Mouse (Mus musculus) hindbrain, embryonic 10.5 days (tissue): Measurements from ENCODE around the gene Washc4. TPM values are rescaled to one million over a fixed set of nuclear protein-coding genes. Genes with fewer than 3 reads are reported as not detected.

ENCODE experiments used
- DNase-seq: peaks from one replicate; pipeline ENCODE4 v3.0.0-alpha.2; 2017; ENCODE audit warnings: low spot score
- H3K27ac ChIP-seq: fragments of 300-500 bp; sonication (generic); 2 replicates; pipeline ENCODE4 v1.5.1; 2016; ENCODE audit warnings: mild to moderate bottlenecking, moderate library complexity
- H3K27me3 ChIP-seq: fragments of 300-500 bp; sonication (generic); 2 replicates; pipeline ENCODE4 v1.6.1; 2016; ENCODE audit warnings: mild to moderate bottlenecking; ENCODE audit not compliant: poor library complexity, insufficient read depth, severe bottlenecking
- H3K36me3 ChIP-seq: fragments of 300-500 bp; sonication (generic); 2 replicates; pipeline ENCODE4 v1.6.1; 2016; ENCODE audit warnings: mild to moderate bottlenecking, moderate library complexity
- H3K4me1 ChIP-seq: fragments of 300-500 bp; sonication (generic); replicated peaks from 2 replicates; pipeline ENCODE4 v1.6.1; 2016; ENCODE audit warnings: mild to moderate bottlenecking
- H3K4me3 ChIP-seq: fragments of 300-500 bp; sonication (generic); 2 replicates; pipeline ENCODE4 v1.5.1; 2016; ENCODE audit warnings: mild to moderate bottlenecking, moderate library complexity
- H3K9me3 ChIP-seq: fragments of 300-500 bp; sonication (generic); 2 replicates; pipeline ENCODE4 v1.6.1; 2016; ENCODE audit warnings: mild to moderate bottlenecking, moderate library complexity
- WGBS: fragments of 180-500 bp; shearing (Covaris S2); methylation state at CpG from one replicate; pipeline ENCODE4 v1.1.7; 2016; 5-methylcytosine and 5-hydroxymethylcytosine counted together
- polyA plus RNA-seq: library from polyadenylated mRNA; unstranded; fragments of >200 nt; fragmentation: Nextera tagmentation; extraction: Ambion mirVana; gene quantifications from 2 replicates; pipeline ENCODE4 v1.2.1, GENCODE M21; 2016

Washc4 gene
- polyA plus RNA-seq, 1 experiment from 2014 or later, result 29.7 TPM

DNA sequence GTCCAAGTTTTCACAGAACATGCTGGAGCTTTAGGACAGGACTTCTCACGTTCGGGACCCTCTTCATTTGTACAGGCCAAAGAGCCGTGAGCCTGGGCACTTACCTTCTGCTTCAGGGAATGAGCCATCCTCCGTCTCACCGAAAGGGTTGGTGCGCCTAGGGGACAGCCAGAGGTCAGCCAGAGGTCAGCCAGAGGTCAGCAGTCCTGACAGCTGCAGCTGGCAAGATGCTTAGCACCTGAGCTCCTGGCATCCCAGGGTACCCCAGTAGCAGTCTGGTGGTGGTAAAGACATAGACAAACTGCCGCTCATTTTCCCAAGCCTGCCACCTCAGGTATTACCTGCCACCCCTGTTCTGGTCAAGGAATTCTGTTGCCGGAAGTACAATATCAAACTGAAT is 65.0 kb downstream of the Washc4 start:
- DNase-seq, result no peak
- Histone ChIP-seq H3K4me3 (no peak overlapping the region), H3K4me1 (peaks cover 15% of the 10 kb centered on the region), H3K9me3 (no peaks in the 10 kb centered on the region), H3K27ac (no peak overlapping the region), H3K27me3 (no peaks in the 10 kb centered on the region), H3K36me3 (peaks cover 80% of the 10 kb centered on the region)
- 79% methylated on average over 8 of the region's 8 CpGs for WGBS

DNA sequence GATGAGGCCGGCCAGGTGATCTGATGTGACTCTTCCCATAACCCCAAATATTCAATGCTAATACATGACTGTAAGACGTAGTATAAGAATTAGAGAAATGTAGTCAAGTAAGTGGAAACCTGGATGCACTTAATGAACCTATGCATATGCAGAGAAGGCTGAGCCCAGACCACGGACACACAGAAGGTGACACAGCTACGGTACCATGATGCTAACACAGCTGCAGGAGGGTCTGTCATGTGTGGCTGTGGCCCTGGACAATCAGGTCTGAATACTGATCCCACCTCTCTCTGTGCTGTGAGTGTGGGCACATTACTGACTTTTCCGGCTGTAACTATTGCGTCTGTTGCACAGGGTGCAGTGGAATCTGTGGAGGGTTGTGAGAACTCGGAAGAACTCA is 67.0 kb downstream of the Washc4 start:
- H3K27ac ChIP-seq, result no peak overlapping the region
- DNase-seq, result no peak
- WGBS, result 94% methylated on average over 7 of the region's 7 CpGs
- H3K36me3 ChIP-seq, result peaks cover 79% of the 10 kb centered on the region
- H3K4me1 ChIP-seq, result peaks cover 7% of the 10 kb centered on the region
- no peaks in the 10 kb centered on the region for H3K27me3 ChIP-seq
- H3K9me3 ChIP-seq, result no peaks in the 10 kb centered on the region
- H3K4me3 ChIP-seq, result no peak overlapping the region

DNA sequence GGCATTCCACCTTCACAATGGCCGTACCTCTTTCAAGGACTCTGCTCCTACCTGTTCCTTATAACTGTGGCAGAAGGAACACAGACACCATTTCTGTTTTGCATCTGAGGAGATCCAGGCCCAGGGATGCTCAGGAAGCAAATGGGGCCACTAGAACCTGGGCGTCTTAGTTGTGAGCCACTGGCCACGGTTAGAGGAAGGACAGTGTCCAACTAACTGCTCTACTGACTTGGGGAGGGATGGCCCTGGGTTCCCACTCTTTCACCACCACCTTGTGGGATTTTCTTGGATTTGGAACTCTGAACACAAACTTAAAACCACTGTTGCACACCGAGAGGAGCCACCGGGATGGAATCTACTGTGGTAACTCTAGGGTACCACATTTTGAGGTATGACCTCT is 68.3 kb downstream of the Washc4 start:
- no peak for DNase-seq
- Histone ChIP-seq H3K4me3 (no peak overlapping the region), H3K27ac (no peak overlapping the region), H3K27me3 (no peaks in the 10 kb centered on the region), H3K36me3 (peaks cover 86% of the 10 kb centered on the region), H3K9me3 (no peaks in the 10 kb centered on the region), H3K4me1 (no peaks in the 10 kb centered on the region)
- 96% methylated on average over 5 of the region's 5 CpGs for WGBS

GRCm38 (mm10) chr10:83612648-83613215 is 69.2 kb downstream of the Washc4 start:
- Histone ChIP-seq H3K4me1 (no peaks in the 10 kb centered on the region), H3K9me3 (no peaks in the 10 kb centered on the region)

DNA sequence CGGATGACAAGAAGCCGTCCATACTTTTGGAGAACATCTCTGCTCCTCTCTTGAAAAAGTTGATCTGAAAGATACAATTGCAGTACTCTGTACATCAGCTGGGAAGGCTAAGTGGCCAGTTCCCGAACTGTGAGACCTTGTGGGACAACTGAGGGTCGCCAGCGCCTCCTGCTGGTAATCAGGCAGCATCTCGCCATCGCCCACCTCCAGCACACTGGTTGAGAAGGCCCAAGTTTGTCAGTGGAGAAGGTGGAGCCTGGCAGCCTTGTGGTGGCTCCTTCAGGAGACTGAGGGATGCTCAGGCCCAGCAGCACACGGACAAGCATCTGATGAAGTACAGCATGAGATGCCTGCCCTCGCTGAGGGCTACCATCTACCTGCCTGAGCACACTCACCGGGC is 73.8 kb downstream of the Washc4 start:
- Histone ChIP-seq H3K9me3 (no peaks in the 10 kb centered on the region), H3K27me3 (no peaks in the 10 kb centered on the region), H3K4me3 (no peak overlapping the region), H3K4me1 (peaks cover 18% of the 10 kb centered on the region), H3K36me3 (peaks cover 52% of the 10 kb centered on the region), H3K27ac (no peak overlapping the region)
- DNase-seq, result peak; percentile 51
- 58% methylated on average over 10 of the region's 10 CpGs for WGBS

More at GRCm38 (mm10) chr10:83612648-83613215, 69.2 kb downstream of the Washc4 start:
- H3K36me3 ChIP-seq, result peaks cover 81% of the 10 kb centered on the region
- 92% methylated on average over 14 of the region's 14 CpGs for WGBS
- H3K27me3 ChIP-seq, result no peaks in the 10 kb centered on the region
- no peak overlapping the region for H3K27ac ChIP-seq
- no peak for DNase-seq
- H3K4me3 ChIP-seq, result no peak overlapping the region

GRCm38 (mm10) chr10:83618819-83619440 is 75.4 kb downstream of the Washc4 start:
- H3K27me3 ChIP-seq, result no peaks in the 10 kb centered on the region
- DNase-seq, result no peak
- 92% methylated on average over 12 of the region's 12 CpGs for WGBS
- peaks cover 40% of the 10 kb centered on the region for H3K36me3 ChIP-seq
- H3K4me1 ChIP-seq, result peaks cover 18% of the 10 kb centered on the region
- 0 out of 2 replicates have a peak overlapping the region, but pooled peaks have one; percentile 53 for H3K27ac ChIP-seq
- H3K9me3 ChIP-seq, result no peaks in the 10 kb centered on the region
- H3K4me3 ChIP-seq, result no peak overlapping the region

- Histone ChIP-seq H3K36me3 (peaks cover 48% of the 10 kb centered on the region), H3K4me1 (peaks cover 18% of the 10 kb centered on the region), H3K27me3 (no peaks in the 10 kb centered on the region), H3K27ac (no peak overlapping the region), H3K9me3 (no peaks in the 10 kb centered on the region), H3K4me3 (no peak overlapping the region)
- DNase-seq, result no peak
- WGBS, result 91% methylated on average over 24 of the region's 24 CpGs
These were observed 77.0 kb downstream of the Washc4 start for GRCm38 (mm10) chr10:83620350-83621055.

GRCm38 (mm10) chr10:83624065-83624464 is 80.5 kb downstream of the Washc4 start:
- Histone ChIP-seq H3K36me3 (peaks cover 67% of the 10 kb centered on the region), H3K4me3 (no peak overlapping the region), H3K27me3 (no peaks in the 10 kb centered on the region), H3K9me3 (no peaks in the 10 kb centered on the region), H3K27ac (no peak overlapping the region), H3K4me1 (peaks cover 18% of the 10 kb centered on the region)
- WGBS, result 85% methylated on average over 8 of the region's 8 CpGs
- no peak for DNase-seq

DNA sequence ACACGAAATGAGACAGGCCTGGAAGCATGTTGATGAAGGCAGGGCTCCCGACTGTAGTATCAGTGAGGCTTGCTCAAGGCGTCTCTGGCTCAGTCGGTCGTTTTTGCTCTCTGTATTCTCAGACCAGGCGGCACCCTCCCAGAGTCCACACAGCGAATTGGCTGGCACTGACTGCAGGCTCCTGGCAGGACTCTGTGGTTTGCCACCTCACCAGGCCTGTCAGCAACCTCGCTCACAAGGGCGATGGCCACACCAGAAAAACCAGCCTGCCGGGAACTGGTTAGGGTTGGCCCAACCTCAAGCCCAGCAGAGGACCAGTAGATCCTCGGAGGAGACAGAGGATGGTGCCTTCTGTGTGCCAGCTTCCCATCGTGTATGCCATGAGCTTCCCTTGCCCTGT is 81.3 kb downstream of the Washc4 start:
- Histone ChIP-seq H3K4me3 (no peak overlapping the region), H3K36me3 (peaks cover 72% of the 10 kb centered on the region), H3K27ac (no peak overlapping the region), H3K27me3 (no peaks in the 10 kb centered on the region), H3K9me3 (no peaks in the 10 kb centered on the region), H3K4me1 (peaks cover 18% of the 10 kb centered on the region)
- 95% methylated on average over 12 of the region's 12 CpGs for WGBS
- DNase-seq, result no peak

- H3K9me3 ChIP-seq, result no peaks in the 10 kb centered on the region
- no peak overlapping the region for H3K27ac ChIP-seq
- 94% methylated on average over 9 of the region's 9 CpGs for WGBS
- H3K27me3 ChIP-seq, result no peaks in the 10 kb centered on the region
- no peak for DNase-seq
- H3K36me3 ChIP-seq, result peaks cover 67% of the 10 kb centered on the region
- peaks cover 1% of the 10 kb centered on the region; the same call in 1 of the 2 replicates for H3K4me1 ChIP-seq
- no peak overlapping the region for H3K4me3 ChIP-seq
These were observed 83.6 kb downstream of the Washc4 start for GRCm38 (mm10) chr10:83627113-83627687.

DNA sequence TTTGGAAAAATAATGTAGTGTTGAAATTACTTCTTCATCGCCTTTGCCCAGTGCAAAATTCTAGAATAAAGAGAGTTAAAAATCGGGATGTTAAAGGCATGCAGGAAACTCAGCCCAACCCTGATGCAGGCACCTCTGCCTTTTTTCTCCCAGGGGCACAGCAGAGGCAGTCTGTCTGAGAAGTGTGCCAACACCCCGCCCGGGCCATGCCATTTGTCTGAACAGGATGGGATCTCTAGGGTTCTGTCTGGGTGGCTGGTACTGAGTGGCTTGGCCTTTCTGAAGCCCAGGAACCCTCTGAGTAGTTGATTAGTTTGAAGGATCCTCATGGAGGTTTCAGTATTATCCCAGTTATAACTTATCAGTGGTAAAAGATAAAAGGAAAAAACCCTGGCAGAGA is 84.7 kb downstream of the Washc4 start:
- no peak overlapping the region for H3K4me3 ChIP-seq
- whole genome bisulfite sequencing, result 94% methylated on average over 4 of the region's 4 CpGs
- H3K36me3 ChIP-seq, result peaks cover 77% of the 10 kb centered on the region
- no peak for DNase-seq
- H3K27ac ChIP-seq, result no peak overlapping the region
- H3K9me3 ChIP-seq, result no peaks in the 10 kb centered on the region
- no peaks in the 10 kb centered on the region for H3K27me3 ChIP-seq
- H3K4me1 ChIP-seq, result peaks cover 12% of the 10 kb centered on the region

- H3K27ac ChIP-seq, result no peak overlapping the region
- no peaks in the 10 kb centered on the region for H3K27me3 ChIP-seq
- 85% methylated on average over 12 of the region's 12 CpGs for WGBS
- no peak overlapping the region for H3K4me3 ChIP-seq
- peaks cover 73% of the 10 kb centered on the region for H3K36me3 ChIP-seq
- peaks cover 21% of the 10 kb centered on the region for H3K4me1 ChIP-seq
- DNase-seq, result no peak
- H3K9me3 ChIP-seq, result no peaks in the 10 kb centered on the region
These were observed 85.7 kb downstream of the Washc4 start for GRCm38 (mm10) chr10:83629190-83629781.

DNA sequence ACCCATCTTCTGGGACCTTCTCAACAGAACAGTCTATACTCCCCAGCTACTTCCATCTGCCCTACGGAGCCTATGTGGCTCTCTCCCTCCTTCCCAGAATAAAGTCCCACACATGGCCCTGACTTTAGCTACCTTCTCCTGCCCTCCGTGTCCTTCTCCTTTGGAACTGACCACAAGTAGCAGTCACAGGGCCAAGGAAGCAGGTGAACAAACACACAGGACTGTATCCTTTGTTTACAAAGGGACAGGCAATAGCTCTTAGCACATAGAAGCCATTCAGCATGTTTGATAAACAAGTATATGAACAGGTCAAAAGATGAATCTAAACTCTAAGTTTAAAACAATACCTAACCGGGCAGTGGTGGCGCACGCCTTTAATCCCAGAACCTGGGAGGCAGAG is 86.3 kb downstream of the Washc4 start:
- 95% methylated on average over 5 of the region's 5 CpGs for WGBS
- Histone ChIP-seq H3K9me3 (no peaks in the 10 kb centered on the region), H3K4me3 (no peak overlapping the region), H3K36me3 (peaks cover 67% of the 10 kb centered on the region), H3K27me3 (no peaks in the 10 kb centered on the region), H3K27ac (no peak overlapping the region), H3K4me1 (peaks cover 27% of the 10 kb centered on the region)
- DNase-seq, result no peak
